ENCODE assay signal across 8 mouse cellular contexts in the genomic region with DNA sequence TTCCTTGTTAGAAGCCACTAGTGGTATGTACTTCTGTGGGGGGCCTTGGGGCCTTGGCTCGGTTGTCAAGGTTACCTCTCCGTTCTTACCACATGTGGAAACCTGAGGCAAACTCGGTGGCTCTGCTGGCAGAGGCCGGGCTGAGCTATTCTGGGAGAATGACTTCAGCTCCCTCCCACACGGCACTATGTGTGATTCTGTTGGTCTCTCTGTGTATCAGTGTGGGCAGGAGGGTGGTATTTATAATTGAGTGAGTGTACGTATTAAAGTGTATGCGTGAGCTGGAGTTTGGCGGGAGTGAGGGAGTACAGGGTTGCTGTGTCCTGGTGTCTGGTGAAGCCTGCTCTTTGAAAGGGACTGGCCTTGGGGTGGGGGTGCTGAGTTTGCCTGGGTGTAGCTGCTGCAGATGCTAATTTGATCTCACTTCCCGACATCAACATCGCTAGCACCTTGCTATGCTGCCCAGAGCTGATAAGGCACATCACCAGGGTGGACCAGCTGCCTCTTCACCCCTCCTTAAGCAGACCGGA. TPM values are rescaled to one million over a fixed set of nuclear protein-coding genes. Genes with fewer than 3 reads are reported as not detected.
DNase-seq lines count a peak whose midpoint lies in the region; ATAC-seq and TF ChIP-seq lines count a peak whose summit lies in the region.

No protein-coding gene starts in this region.

- H3K4me3 ChIP-seq in embryonic facial prominence, embryonic 15.5 days (replicated peaks), result no peak overlapping the region
- peak overlapping the region; percentile 3 for H3K4me3 ChIP-seq in liver, embryonic 15.5 days (replicated peaks)

- POLR2A ChIA-PET in Patski (lab: Charles Lee), result interaction anchor here (1.0 to 2.0 kb wide), 5 partner anchors 11 to 17 kb away, joined by 3 to 5 read pairs (median 5); no protein-coding TSS in a partner anchor

- no peaks in the 10 kb centered on the region for H3K9me3 ChIP-seq in embryonic facial prominence, embryonic 15.5 days (replicated peaks)
- no peaks in the 10 kb centered on the region for H3K9me3 ChIP-seq in liver, embryonic 15.5 days (replicated peaks)

- no peaks in the 10 kb centered on the region for H3K27me3 ChIP-seq in Patski
- H3K27me3 ChIP-seq in embryonic facial prominence, embryonic 15.5 days, result no peaks in the 10 kb centered on the region
- no peaks in the 10 kb centered on the region for H3K27me3 ChIP-seq in liver, embryonic 15.5 days

- in situ Hi-C loops in Patski (cut with MboI; ENCODE audit: low pct_unique_long_range_greater_than_20kb), result loop anchor here (25.0 kb wide), 1 partner anchor 871 kb away; no protein-coding TSS in a partner anchor

- H3K4me1 ChIP-seq in embryonic facial prominence, embryonic 15.5 days, result peaks cover 37% of the 10 kb centered on the region
- H3K4me1 ChIP-seq in liver, embryonic 15.5 days (replicated peaks), result peaks cover 89% of the 10 kb centered on the region

- DNase-seq in layer of hippocampus, adult 11-12 months (ENCODE audit: low spot score), result peak; percentile 82
- DNase-seq in layer of hippocampus, adult 9-10 months (ENCODE audit: low spot score), result no peak
- no peak for DNase-seq in Patski (ENCODE audit: low read depth, low spot score)
- DNase-seq in heart, postnatal 14 days, result peak; percentile 62 to 78
- DNase-seq in thymus, postnatal 36 days, result peak; percentile 35 to 59
- DNase-seq in urinary bladder, postnatal 4 days (ENCODE audit: low spot score in 2 of 2), result no peak

- H3K36me3 ChIP-seq in embryonic facial prominence, embryonic 15.5 days, result no peaks in the 10 kb centered on the region
- no peaks in the 10 kb centered on the region for H3K36me3 ChIP-seq in liver, embryonic 15.5 days (replicated peaks)

- TF ChIP-seq CTCF in Patski (IDR thresholded peaks at IDR 0.05), result no peak

- 41% methylated on average over 11 of the region's 11 CpGs for WGBS in embryonic facial prominence, embryonic 15.5 days
- WGBS in liver, embryonic 15.5 days (ENCODE audit: insufficient replicate concordance), result 35% methylated on average over 11 of the region's 11 CpGs

- no peak overlapping the region for H3K27ac ChIP-seq in embryonic facial prominence, embryonic 15.5 days (replicated peaks)
- peak overlapping the region; percentile 93 for H3K27ac ChIP-seq in liver, embryonic 15.5 days (replicated peaks)

- CTCF ChIA-PET in Patski (lab: Charles Lee), result interaction anchor here (1.0 to 1.5 kb wide), 5 partner anchors 10 to 19 kb away, joined by 3 to 6 read pairs (median 3); no protein-coding TSS in a partner anchor

- no peak overlapping the region for H3K9ac ChIP-seq in embryonic facial prominence, embryonic 15.5 days
- H3K9ac ChIP-seq in liver, embryonic 15.5 days, result peak overlapping the region; percentile 57

- no peak overlapping the region for H3K4me2 ChIP-seq in embryonic facial prominence, embryonic 15.5 days (replicated peaks)
- peak overlapping the region; percentile 60 for H3K4me2 ChIP-seq in liver, embryonic 15.5 days

- peak; percentile 32 for ATAC-seq in Patski
- ATAC-seq in embryonic facial prominence, embryonic 15.5 days (ENCODE audit: insufficient number of reproducible peaks, low FRiP score, low TSS enrichment, low read depth), result 0 out of 2 replicates have a peak, but pooled peaks have one; percentile 26
- peak; percentile 57 for ATAC-seq in liver, embryonic 15.5 days (ENCODE audit: insufficient read depth)

- intact Hi-C loops in heart, postnatal 14 days (cut with DNase I), result no loop called here

RNA-seq across cellular contexts. Expression of a gene that starts 4.1 kb away (rescaled TPM):
- polyA plus RNA-seq in Patski (2021), result 90.2 TPM
- polyA plus RNA-seq in embryonic facial prominence, embryonic 15.5 days (2015; fragmentation: Nextera tagmentation; extraction: Ambion mirVana), result 39.9 and 41.3 TPM in 2 replicates
- total RNA-seq in heart, postnatal 14 days (2021), result 10 to 100 TPM; 37.3 to 47.7 TPM
- polyA plus RNA-seq in liver, embryonic 15.5 days (2015; fragmentation: Nextera tagmentation; extraction: Ambion mirVana), result 103 and 108 TPM in 2 replicates

RNA-seq across cellular contexts. Expression of a gene that starts 28.0 kb away (rescaled TPM):
- polyA plus RNA-seq in Patski (2021), result not detected
- 0.61 and 0.67 TPM in 2 replicates for polyA plus RNA-seq in embryonic facial prominence, embryonic 15.5 days (2015; fragmentation: Nextera tagmentation; extraction: Ambion mirVana)
- not detected for total RNA-seq in heart, postnatal 14 days (2021)
- 0.07 and 0.20 TPM in 2 replicates for polyA plus RNA-seq in liver, embryonic 15.5 days (2015; fragmentation: Nextera tagmentation; extraction: Ambion mirVana)

RNA-seq across cellular contexts. Expression of a gene that starts 46.0 kb away (rescaled TPM):
- polyA plus RNA-seq in Patski (2021), result 0.10 TPM
- polyA plus RNA-seq in embryonic facial prominence, embryonic 15.5 days (2015; fragmentation: Nextera tagmentation; extraction: Ambion mirVana), result 22.2 and 30.8 TPM in 2 replicates
- 10 to 100 TPM; 13.5 to 17.4 TPM for total RNA-seq in heart, postnatal 14 days (2021)
- polyA plus RNA-seq in liver, embryonic 15.5 days (2015; fragmentation: Nextera tagmentation; extraction: Ambion mirVana), result 2.6 and 3.3 TPM in 2 replicates

Comparison
In these comparisons a context has a peak if more than half of its experiments do, and no peak if none do; other contexts are left out.
1. DNase-seq: peak in layer of hippocampus, adult 11-12 months (single experiment), heart, postnatal 14 days (2 of 2) and thymus, postnatal 36 days (2 of 2); none in layer of hippocampus, adult 9-10 months (single experiment), Patski (single experiment) and urinary bladder, postnatal 4 days (0 of 2).
2. Peak in every context shown above with its lines, with median percentiles within 50 percentile points of each other: ATAC-seq.